Mouse (Mus musculus): Measurements from ENCODE around the gene Stim1. TPM values are rescaled to one million over a fixed set of nuclear protein-coding genes. Genes with fewer than 3 reads are reported as not detected.
A peak's percentile ranks its signal among the peaks of the same experiment; 100 is the strongest.

Gene Stim1
- polyA plus RNA-seq, 1 experiment from 2014 or later = 21.3 TPM

GRCm38 (mm10) chr7:102425933-102426685 lies 158.5 kb downstream of the Stim1 start:
- no peak overlapping the region for H3K4me2 ChIP-seq (ENCODE audit: low read depth, low read length)
- H3K9me3 ChIP-seq (ENCODE audit: control insufficient read depth, low read length) = no peaks in the 10 kb centered on the region
- H3K4me1 ChIP-seq (replicated peaks; ENCODE audit: control insufficient read depth, insufficient read depth, low read length) = no peaks in the 10 kb centered on the region
- 55% methylated on average over 6 of the region's 6 CpGs for WGBS
- peak; percentile 41; the same call in 1 of the 2 replicates for ATAC-seq (ENCODE audit: low read depth)
- no peak overlapping the region for H3K27ac ChIP-seq (ENCODE audit: low read length)
- H3K36me3 ChIP-seq (ENCODE audit: control insufficient read depth, insufficient read depth, low read length) = no peaks in the 10 kb centered on the region
- no peak overlapping the region for H3K9ac ChIP-seq (ENCODE audit: low read length)
- H3K4me3 ChIP-seq (ENCODE audit: low read length) = no peak overlapping the region
- no peaks in the 10 kb centered on the region for H3K27me3 ChIP-seq (ENCODE audit: control insufficient read depth, insufficient read depth, low read depth, low read length)

GRCm38 (mm10) chr7:102434344-102434743 lies 166.7 kb downstream of the Stim1 start:
- Histone ChIP-seq H3K9ac (ENCODE audit: low read length) (no peak overlapping the region), H3K27ac (ENCODE audit: low read length) (no peak overlapping the region), H3K27me3 (ENCODE audit: control insufficient read depth, insufficient read depth, low read depth, low read length) (no peaks in the 10 kb centered on the region), H3K4me3 (ENCODE audit: low read length) (no peak overlapping the region), H3K36me3 (ENCODE audit: control insufficient read depth, insufficient read depth, low read length) (no peaks in the 10 kb centered on the region), H3K4me2 (ENCODE audit: low read depth, low read length) (no peak overlapping the region), H3K4me1 (replicated peaks; ENCODE audit: control insufficient read depth, insufficient read depth, low read length) (no peaks in the 10 kb centered on the region), H3K9me3 (ENCODE audit: control insufficient read depth, low read length) (no peaks in the 10 kb centered on the region)
- no peak for ATAC-seq (ENCODE audit: low read depth)
- WGBS = 68% methylated on average over 2 of the region's 2 CpGs

GRCm38 (mm10) chr7:102440822-102441656 lies 173.4 kb downstream of the Stim1 start:
- Histone ChIP-seq H3K9me3 (ENCODE audit: control insufficient read depth, low read length) (no peaks in the 10 kb centered on the region), H3K9ac (ENCODE audit: low read length) (no peak overlapping the region; the same call in 1 of the 2 replicates), H3K27me3 (ENCODE audit: control insufficient read depth, insufficient read depth, low read depth, low read length) (no peaks in the 10 kb centered on the region), H3K4me1 (replicated peaks; ENCODE audit: control insufficient read depth, insufficient read depth, low read length) (peaks cover 16% of the 10 kb centered on the region), H3K36me3 (ENCODE audit: control insufficient read depth, insufficient read depth, low read length) (peaks cover 6% of the 10 kb centered on the region), H3K4me3 (ENCODE audit: low read length) (peak overlapping the region; percentile 87), H3K27ac (ENCODE audit: low read length) (peak overlapping the region; percentile 43), H3K4me2 (ENCODE audit: low read depth, low read length) (peak overlapping the region; percentile 69)
- WGBS = 53% methylated on average over 15 of the region's 15 CpGs
- ATAC-seq (ENCODE audit: low read depth) = no peak

GRCm38 (mm10) chr7:102441657-102442391 lies 174.2 kb downstream of the Stim1 start, which contains the start of gene Rrm1:
Gene Rrm1, plus strand, starts transcription at chr7:102441695.
- Histone ChIP-seq H3K9ac (ENCODE audit: low read length) (peak within 1 kb of the TSS; percentile 92), H3K36me3 (ENCODE audit: control insufficient read depth, insufficient read depth, low read length) (peaks cover 12% of the 10 kb centered on the region), H3K4me1 (replicated peaks; ENCODE audit: control insufficient read depth, insufficient read depth, low read length) (peaks cover 16% of the 10 kb centered on the region), H3K27ac (ENCODE audit: low read length) (peak within 1 kb of the TSS; percentile 89), H3K9me3 (ENCODE audit: control insufficient read depth, low read length) (no peaks in the 10 kb centered on the region), H3K27me3 (ENCODE audit: control insufficient read depth, insufficient read depth, low read depth, low read length) (no peaks in the 10 kb centered on the region), H3K4me2 (ENCODE audit: low read depth, low read length) (peak within 1 kb of the TSS; percentile 69), H3K4me3 (ENCODE audit: low read length) (peak within 1 kb of the TSS; percentile 87)
- WGBS = under 1% methylated on average over 43 of the region's 56 CpGs
- peak; percentile 99 for ATAC-seq (ENCODE audit: low read depth)

GRCm38 (mm10) chr7:102442432-102442831 lies 174.8 kb downstream of the Stim1 start:
- H3K4me3 ChIP-seq (ENCODE audit: low read length) = peak overlapping the region; percentile 87
- H3K4me1 ChIP-seq (replicated peaks; ENCODE audit: control insufficient read depth, insufficient read depth, low read length) = peaks cover 16% of the 10 kb centered on the region
- ATAC-seq (ENCODE audit: low read depth) = no peak
- H3K4me2 ChIP-seq (ENCODE audit: low read depth, low read length) = peak overlapping the region; percentile 69
- peak overlapping the region; percentile 89 for H3K27ac ChIP-seq (ENCODE audit: low read length)
- WGBS = 0% methylated on average over 4 of the region's 4 CpGs
- peaks cover 15% of the 10 kb centered on the region for H3K36me3 ChIP-seq (ENCODE audit: control insufficient read depth, insufficient read depth, low read length)
- H3K27me3 ChIP-seq (ENCODE audit: control insufficient read depth, insufficient read depth, low read depth, low read length) = no peaks in the 10 kb centered on the region
- H3K9ac ChIP-seq (ENCODE audit: low read length) = peak overlapping the region; percentile 92
- H3K9me3 ChIP-seq (ENCODE audit: control insufficient read depth, low read length) = no peaks in the 10 kb centered on the region

GRCm38 (mm10) chr7:102444301-102444700 lies 176.7 kb downstream of the Stim1 start:
- Histone ChIP-seq H3K27me3 (ENCODE audit: control insufficient read depth, insufficient read depth, low read depth, low read length) (no peaks in the 10 kb centered on the region), H3K4me2 (ENCODE audit: low read depth, low read length) (no peak overlapping the region), H3K36me3 (ENCODE audit: control insufficient read depth, insufficient read depth, low read length) (peaks cover 25% of the 10 kb centered on the region), H3K4me3 (ENCODE audit: low read length) (no peak overlapping the region), H3K4me1 (replicated peaks; ENCODE audit: control insufficient read depth, insufficient read depth, low read length) (peaks cover 16% of the 10 kb centered on the region), H3K27ac (ENCODE audit: low read length) (no peak overlapping the region), H3K9ac (ENCODE audit: low read length) (no peak overlapping the region), H3K9me3 (ENCODE audit: control insufficient read depth, low read length) (no peaks in the 10 kb centered on the region)
- 59% methylated on average over 2 of the region's 2 CpGs for WGBS
- no peak for ATAC-seq (ENCODE audit: low read depth)

- Histone ChIP-seq H3K27ac (ENCODE audit: low read length) (no peak overlapping the region), H3K9me3 (ENCODE audit: control insufficient read depth, low read length) (no peaks in the 10 kb centered on the region), H3K9ac (ENCODE audit: low read length) (no peak overlapping the region), H3K4me3 (ENCODE audit: low read length) (no peak overlapping the region), H3K36me3 (ENCODE audit: control insufficient read depth, insufficient read depth, low read length) (peaks cover 37% of the 10 kb centered on the region), H3K27me3 (ENCODE audit: control insufficient read depth, insufficient read depth, low read depth, low read length) (no peaks in the 10 kb centered on the region), H3K4me1 (replicated peaks; ENCODE audit: control insufficient read depth, insufficient read depth, low read length) (peaks cover 16% of the 10 kb centered on the region), H3K4me2 (ENCODE audit: low read depth, low read length) (no peak overlapping the region)
- 89% methylated on average over 9 of the region's 9 CpGs for WGBS
- no peak for ATAC-seq (ENCODE audit: low read depth)
Observed at GRCm38 (mm10) chr7:102446438-102446837, 178.8 kb downstream of the Stim1 start.

- no peaks in the 10 kb centered on the region for H3K9me3 ChIP-seq (ENCODE audit: control insufficient read depth, low read length)
- no peak overlapping the region for H3K4me2 ChIP-seq (ENCODE audit: low read depth, low read length)
Observed at GRCm38 (mm10) chr7:102458618-102459380, 191.2 kb downstream of the Stim1 start.

More at GRCm38 (mm10) chr7:102458618-102459380, 191.2 kb downstream of the Stim1 start:
- Histone ChIP-seq H3K4me1 (replicated peaks; ENCODE audit: control insufficient read depth, insufficient read depth, low read length) (no peaks in the 10 kb centered on the region), H3K4me3 (ENCODE audit: low read length) (no peak overlapping the region), H3K27me3 (ENCODE audit: control insufficient read depth, insufficient read depth, low read depth, low read length) (no peaks in the 10 kb centered on the region), H3K27ac (ENCODE audit: low read length) (no peak overlapping the region), H3K9ac (ENCODE audit: low read length) (no peak overlapping the region), H3K36me3 (ENCODE audit: control insufficient read depth, insufficient read depth, low read length) (peaks cover 71% of the 10 kb centered on the region)
- no peak for ATAC-seq (ENCODE audit: low read depth)
- 82% methylated on average over 5 of the region's 5 CpGs for WGBS

All from lung, embryonic 16.5 days (tissue).